Comparison of ENCODE assay signal across 9 mouse cellular contexts in the genomic region with DNA sequence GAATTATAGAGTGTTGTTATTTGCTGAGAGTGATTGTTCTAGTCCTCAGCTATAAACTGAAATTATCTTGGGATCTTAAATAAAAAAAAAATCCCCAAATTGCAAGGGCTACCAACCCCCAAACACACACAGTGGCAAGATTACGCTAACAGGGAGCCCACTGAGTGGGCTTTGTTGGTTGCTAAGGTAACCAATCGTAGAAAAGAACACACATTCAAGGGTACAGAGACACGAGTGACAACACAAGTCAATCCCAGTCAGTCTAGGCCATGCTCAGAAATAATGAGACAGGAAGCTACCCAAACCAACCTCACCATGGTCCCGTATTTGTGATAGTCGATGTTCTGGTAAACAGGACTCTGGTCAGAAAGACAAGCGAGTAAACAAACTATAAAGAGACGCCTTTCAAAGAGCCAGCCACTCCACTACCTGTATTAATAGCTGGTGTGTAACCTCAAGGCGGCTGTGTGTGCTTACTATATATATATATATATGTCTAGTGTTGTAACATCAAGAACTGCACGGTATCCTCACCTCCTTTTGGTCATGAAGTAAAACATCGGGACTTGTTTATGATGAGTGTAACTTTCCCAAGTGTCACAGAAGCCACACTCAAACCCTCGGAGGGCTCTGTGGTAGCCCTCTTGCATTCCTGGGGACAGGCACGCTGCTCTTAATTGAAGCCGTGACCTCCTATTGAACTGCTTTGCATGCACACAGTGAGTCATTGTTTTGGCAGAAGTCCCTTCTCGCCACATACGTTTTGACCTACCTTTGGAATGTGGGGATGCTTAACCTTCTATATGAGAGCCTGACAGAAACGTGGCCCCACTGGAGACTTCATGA. TPM values are rescaled to one million over a fixed set of nuclear protein-coding genes. Genes with fewer than 3 reads are reported as not detected.
DNase-seq lines count a peak whose midpoint lies in the region; ATAC-seq lines count a peak whose summit lies in the region.
"Had no signal": no experiment of that assay in that cellular context is flagged by ENCODE, and none has a peak within 500 bp of the region (broad histone marks: within the 10 kb centered on the region; RNA-seq: fewer than 3 reads in every experiment).

No protein-coding gene starts in this region.

- H3K27ac ChIP-seq in hindbrain, embryonic 11.5 days (ENCODE audit: low read depth, low read length): no peak overlapping the region
- H3K27ac ChIP-seq in hindbrain, embryonic 16.5 days (ENCODE audit: low read depth, low read length): no peak overlapping the region
- H3K27ac ChIP-seq in embryonic facial prominence, embryonic 14.5 days (replicated peaks; ENCODE audit: low read depth, low read length): no peak overlapping the region

- no peak overlapping the region for H3K4me3 ChIP-seq in hindbrain, embryonic 11.5 days (ENCODE audit: low read depth, low read length)
- H3K4me3 ChIP-seq in hindbrain, embryonic 16.5 days (ENCODE audit: low read length): no peak overlapping the region
- H3K4me3 ChIP-seq in embryonic facial prominence, embryonic 14.5 days (ENCODE audit: low read depth, low read length): no peak overlapping the region

- H3K4me1 ChIP-seq in hindbrain, embryonic 11.5 days (replicated peaks; ENCODE audit: control insufficient read depth, insufficient read depth, low read length): no peaks in the 10 kb centered on the region; the same call in 1 of the 2 replicates
- H3K4me1 ChIP-seq in hindbrain, embryonic 16.5 days (ENCODE audit: control insufficient read depth, insufficient read depth, low read depth, low read length): 0 out of 2 replicates have a peak, but pooled peaks cover 3% of the 10 kb centered on the region
- H3K4me1 ChIP-seq in embryonic facial prominence, embryonic 14.5 days (ENCODE audit: control insufficient read depth, insufficient read depth, low read length): peaks cover 20% of the 10 kb centered on the region

- no peak overlapping the region for H3K4me2 ChIP-seq in hindbrain, embryonic 11.5 days (replicated peaks; ENCODE audit: low read depth, low read length)
- H3K4me2 ChIP-seq in hindbrain, embryonic 16.5 days (ENCODE audit: low read length): no peak overlapping the region
- no peak overlapping the region for H3K4me2 ChIP-seq in embryonic facial prominence, embryonic 14.5 days (ENCODE audit: low read depth, low read length)

- intact Hi-C loops in left cerebral cortex, postnatal 14 days (cut with DNase I): no loop called here

- WGBS in hindbrain, embryonic 11.5 days: 44% methylated on average over 16 of the region's 16 CpGs
- WGBS in hindbrain, embryonic 16.5 days: 38% methylated on average over 16 of the region's 16 CpGs
- WGBS in embryonic facial prominence, embryonic 14.5 days: 44% methylated on average over 16 of the region's 16 CpGs

- ATAC-seq in hindbrain, embryonic 11.5 days (ENCODE audit: low FRiP score): no peak
- no peak for ATAC-seq in hindbrain, embryonic 16.5 days
- peak; percentile 41; the same call in 1 of the 2 replicates for ATAC-seq in embryonic facial prominence, embryonic 14.5 days (ENCODE audit: low read depth)

- no peaks in the 10 kb centered on the region for H3K27me3 ChIP-seq in hindbrain, embryonic 11.5 days (ENCODE audit: control insufficient read depth, insufficient read depth, low read length)
- no peaks in the 10 kb centered on the region for H3K27me3 ChIP-seq in hindbrain, embryonic 16.5 days (replicated peaks; ENCODE audit: control insufficient read depth, insufficient read depth, low read length)
- H3K27me3 ChIP-seq in embryonic facial prominence, embryonic 14.5 days (replicated peaks; ENCODE audit: control insufficient read depth, insufficient read depth, low read length): no peaks in the 10 kb centered on the region

- no peaks in the 10 kb centered on the region for H3K9me3 ChIP-seq in hindbrain, embryonic 11.5 days (ENCODE audit: control insufficient read depth, low read length)
- no peaks in the 10 kb centered on the region for H3K9me3 ChIP-seq in hindbrain, embryonic 16.5 days (ENCODE audit: control insufficient read depth, low read length)
- no peaks in the 10 kb centered on the region for H3K9me3 ChIP-seq in embryonic facial prominence, embryonic 14.5 days (ENCODE audit: control insufficient read depth, low read length)

- H3K9ac ChIP-seq in hindbrain, embryonic 11.5 days (ENCODE audit: low read depth, low read length): no peak overlapping the region
- H3K9ac ChIP-seq in hindbrain, embryonic 16.5 days (ENCODE audit: low read depth, low read length): no peak overlapping the region
- H3K9ac ChIP-seq in embryonic facial prominence, embryonic 14.5 days (ENCODE audit: low read depth, low read length): no peak overlapping the region

- no peaks in the 10 kb centered on the region for H3K36me3 ChIP-seq in hindbrain, embryonic 11.5 days (ENCODE audit: control insufficient read depth, insufficient read depth, low read length)
- no peaks in the 10 kb centered on the region for H3K36me3 ChIP-seq in hindbrain, embryonic 16.5 days (ENCODE audit: control insufficient read depth, insufficient read depth, low read length)
- no peaks in the 10 kb centered on the region for H3K36me3 ChIP-seq in embryonic facial prominence, embryonic 14.5 days (ENCODE audit: control insufficient read depth, insufficient read depth, low read length)

- DNase-seq in hindbrain, embryonic 11.5 days (ENCODE audit: low spot score): peak; percentile 33
- peak; percentile 63 for DNase-seq in R1 (ENCODE audit: low read depth, low spot score)
- DNase-seq in embryonic facial prominence, embryonic 14.5 days (ENCODE audit: low spot score): peak; percentile 79
- peak; percentile 56 for DNase-seq in lung, postnatal 36 days
- no peak for DNase-seq in left cerebral cortex, postnatal 14 days (ENCODE audit: low spot score in 2 of 2)
- DNase-seq in testis, postnatal 14 days (ENCODE audit: low spot score): no peak
- DNase-seq: right cerebral cortex, postnatal 25 days; thymus, postnatal 14 days had no signal

RNA-seq across cellular contexts. Expression of a gene that starts 30.5 kb away (rescaled TPM):
- 18.5 and 23.5 TPM in 2 replicates for polyA plus RNA-seq in hindbrain, embryonic 11.5 days (2014; fragmentation: Nextera tagmentation; extraction: Ambion mirVana)
- polyA plus RNA-seq in hindbrain, embryonic 16.5 days (2015; fragmentation: Nextera tagmentation; extraction: Ambion mirVana): 6.9 and 10.1 TPM in 2 replicates
- polyA plus RNA-seq in embryonic facial prominence, embryonic 14.5 days (2014; fragmentation: Nextera tagmentation; extraction: Ambion mirVana): 56.0 and 57.8 TPM in 2 replicates
- total RNA-seq in left cerebral cortex, postnatal 14 days (2021): 10 to 100 TPM; 20.8 to 28.5 TPM

Comparison
In these comparisons a context has a peak if more than half of its experiments do, and no peak if none do; other contexts are left out.
1. DNase-seq: peak in hindbrain, embryonic 11.5 days (single experiment), R1 (single experiment), embryonic facial prominence, embryonic 14.5 days (single experiment) and lung, postnatal 36 days (single experiment); none in left cerebral cortex, postnatal 14 days (0 of 2) and testis, postnatal 14 days (single experiment).